ENCODE assay signal across 20 mouse cellular contexts in the genomic region with DNA sequence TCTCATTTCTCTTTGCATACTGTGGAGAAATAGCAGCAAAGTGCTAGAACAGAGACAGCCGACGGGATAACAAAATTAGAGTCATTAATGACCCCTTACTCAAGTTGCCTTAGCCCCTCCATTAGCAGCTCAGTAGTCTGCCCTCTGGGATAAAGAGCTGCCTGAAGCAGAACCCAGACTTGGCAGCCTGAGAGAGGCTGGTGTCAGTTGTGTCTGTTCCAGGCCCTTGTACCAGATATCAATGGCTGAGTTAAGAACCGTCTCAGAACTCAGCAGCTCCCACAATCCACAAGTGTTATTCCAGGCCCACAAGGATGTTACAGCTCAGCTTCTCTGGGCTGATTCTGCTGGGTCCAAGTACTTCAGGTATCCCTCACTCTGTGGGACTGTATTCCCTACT.
A peak's percentile ranks its signal among the peaks of the same experiment; 100 is the strongest.
DNase-seq lines count a peak whose midpoint lies in the region; TF ChIP-seq lines count a peak whose summit lies in the region.
"Had no signal": no experiment of that assay in that cellular context is flagged by ENCODE, and none has a peak within 500 bp of the region (broad histone marks: within the 10 kb centered on the region; RNA-seq: fewer than 3 reads in every experiment).

No protein-coding gene starts in this region.

- no peaks in the 10 kb centered on the region for H3K27me3 ChIP-seq in kidney, adult 2 months (replicated peaks; ENCODE audit: control insufficient read depth, insufficient read depth, low read length)
- H3K27me3 ChIP-seq: intestine, embryonic 15.5 days had no signal

- H3K36me3 ChIP-seq in kidney, adult 2 months (ENCODE audit: control insufficient read depth, insufficient read depth, low read length) = no peaks in the 10 kb centered on the region
- H3K36me3 ChIP-seq: forebrain, embryonic 10.5 days; hindbrain, embryonic 10.5 days; hindbrain, embryonic 13.5 days; intestine, embryonic 15.5 days had no signal

- TF ChIP-seq CTCF in kidney, adult 2 months (conservative IDR thresholded peaks at IDR 0.05; ENCODE audit: insufficient read depth, insufficient read length, low read depth, low read length) = no peak
- no peak for TF ChIP-seq CTCF in olfactory bulb, adult 2 months (IDR thresholded peaks at IDR 0.05; ENCODE audit: insufficient read depth, low read depth, low read length)

- TF ChIP-seq POLR2A in kidney, adult 2 months (IDR thresholded peaks at IDR 0.05; ENCODE audit: low read depth, low read length) = no peak
- no peak for TF ChIP-seq POLR2A in olfactory bulb, adult 2 months (IDR thresholded peaks at IDR 0.05; ENCODE audit: insufficient read depth, low read depth, low read length)

- H3K4me3 ChIP-seq in kidney, adult 2 months (ENCODE audit: insufficient read depth, low read depth, low read length) = no peak overlapping the region
- no peak overlapping the region for H3K4me3 ChIP-seq in olfactory bulb, adult 2 months (ENCODE audit: insufficient read depth, low read depth, low read length)
- H3K4me3 ChIP-seq: forebrain, embryonic 10.5 days; forebrain, embryonic 13.5 days; hindbrain, embryonic 10.5 days; hindbrain, embryonic 13.5 days; intestine, embryonic 15.5 days had no signal

- WGBS in kidney, adult 2 months = 69% methylated on average over 3 of the region's 3 CpGs
- WGBS in olfactory bulb, adult 2 months = 48% methylated on average over 3 of the region's 3 CpGs

- peaks cover 6% of the 10 kb centered on the region for H3K4me1 ChIP-seq in kidney, adult 2 months (ENCODE audit: control insufficient read depth, insufficient read depth, low read length)
- peaks cover 55% of the 10 kb centered on the region for H3K4me1 ChIP-seq in olfactory bulb, adult 2 months (ENCODE audit: control insufficient read depth, insufficient read depth, low read length)
- H3K4me1 ChIP-seq: intestine, embryonic 15.5 days had no signal

- intact Hi-C loops in heart, postnatal 10 days (cut with DNase I) = no loop called here

- H3K27ac ChIP-seq in kidney, adult 2 months (ENCODE audit: insufficient read depth, low read depth, low read length) = no peak overlapping the region
- H3K27ac ChIP-seq in olfactory bulb, adult 2 months (ENCODE audit: insufficient read depth, low read depth, low read length) = peak overlapping the region; percentile 82
- H3K27ac ChIP-seq: forebrain, embryonic 10.5 days; forebrain, embryonic 13.5 days; hindbrain, embryonic 10.5 days; hindbrain, embryonic 13.5 days; intestine, embryonic 15.5 days had no signal

- peak; percentile 56 to 65 for DNase-seq in cerebellum, postnatal 10 days
- no peak for DNase-seq in cerebellum, adult 9-11 months
- peak; percentile 18 to 43 for DNase-seq in heart, postnatal 10 days
- no peak for DNase-seq in heart, adult 8-10 months (ENCODE audit: low spot score)
- DNase-seq in kidney, adult 2 months = peak; percentile 39
- DNase-seq in kidney, postnatal 36 days = no peak
- no peak for DNase-seq in retina, embryonic 14.5 days (ENCODE audit: low spot score)
- DNase-seq: adrenal gland, adult 2 months; cerebellum, adult 11-12 months; cerebellum, adult 8-10 months; cerebellum, postnatal 36 days; gastrocnemius, postnatal 10 days; gastrocnemius, postnatal 36 days; kidney, adult 11 months had no signal

Comparison
In these comparisons a context has a peak if more than half of its experiments do, and no peak if none do; other contexts are left out.
1. DNase-seq: peak in cerebellum, postnatal 10 days (2 of 2), heart, postnatal 10 days (2 of 2) and kidney, adult 2 months (single experiment); none in cerebellum, adult 9-11 months (single experiment), heart, adult 8-10 months (single experiment), kidney, postnatal 36 days (0 of 2) and retina, embryonic 14.5 days (single experiment).